24 mouse cellular contexts compared by ENCODE assay signal in genomic region chr8:60649081-60649480, GRCm38 (mm10). TPM values are rescaled to one million over a fixed set of nuclear protein-coding genes. Genes with fewer than 3 reads are reported as not detected.
DNase-seq lines count a peak whose midpoint lies in the region; ATAC-seq lines count a peak whose summit lies in the region.
"Had no signal": no experiment of that assay in that cellular context is flagged by ENCODE, and none has a peak within 500 bp of the region (broad histone marks: within the 10 kb centered on the region; RNA-seq: fewer than 3 reads in every experiment).

No protein-coding gene starts in this region.

- WGBS in kidney, embryonic 15.5 days, result 53% methylated on average over 1 of the region's 1 CpGs

- no peak overlapping the region for H3K4me2 ChIP-seq in kidney, embryonic 15.5 days
- H3K4me2 ChIP-seq: embryonic facial prominence, embryonic 15.5 days; heart, embryonic 11.5 days; heart, embryonic 15.5 days; hindbrain, embryonic 13.5 days had no signal

- H3K36me3 ChIP-seq in kidney, embryonic 15.5 days, result no peaks in the 10 kb centered on the region
- H3K36me3 ChIP-seq: embryonic facial prominence, embryonic 15.5 days; forebrain, embryonic 10.5 days; heart, embryonic 15.5 days; hindbrain, embryonic 13.5 days had no signal

- no peak overlapping the region for H3K9ac ChIP-seq in kidney, embryonic 15.5 days
- H3K9ac ChIP-seq: embryonic facial prominence, embryonic 15.5 days; heart, embryonic 15.5 days; hindbrain, embryonic 13.5 days had no signal

- peak; percentile 40; the same call in 1 of the 2 replicates for ATAC-seq in kidney, embryonic 15.5 days (replicated peaks; ENCODE audit: low FRiP score)
- ATAC-seq in cerebellum, adult (ENCODE audit: insufficient number of reproducible peaks, low FRiP score, low TSS enrichment), result no peak
- no peak for ATAC-seq in monocyte, adult 5-6 weeks (replicated peaks; ENCODE audit: insufficient number of reproducible peaks, low FRiP score, low TSS enrichment, poor library complexity, severe bottlenecking)
- ATAC-seq: forebrain, embryonic 14.5 days; hindbrain, postnatal 0 days had no signal

- no peaks in the 10 kb centered on the region for H3K4me1 ChIP-seq in kidney, embryonic 15.5 days
- H3K4me1 ChIP-seq: embryonic facial prominence, embryonic 15.5 days; forebrain, embryonic 10.5 days; heart, embryonic 15.5 days; hindbrain, embryonic 13.5 days had no signal

- H3K27ac ChIP-seq in kidney, embryonic 15.5 days, result no peak overlapping the region
- H3K27ac ChIP-seq: embryonic facial prominence, embryonic 15.5 days; forebrain, embryonic 10.5 days; heart, adult 2 months; heart, embryonic 15.5 days; hindbrain, embryonic 13.5 days; hindbrain, postnatal 0 days had no signal

- H3K27me3 ChIP-seq in kidney, embryonic 15.5 days, result no peaks in the 10 kb centered on the region
- H3K27me3 ChIP-seq: embryonic facial prominence, embryonic 15.5 days; heart, embryonic 15.5 days; hindbrain, embryonic 13.5 days had no signal

- DNase-seq in kidney, adult 8-10 months, result no peak
- DNase-seq in 3T3-L1 (ENCODE audit: low read depth, low spot score), result peak; percentile 79
- peak; percentile 91 for DNase-seq in Muller cell, postnatal 12 days (ENCODE audit: inconsistent ontology term)
- DNase-seq in urinary bladder, postnatal 4 days (ENCODE audit: low spot score in 2 of 2), result no peak
- DNase-seq: adrenal gland, postnatal 14 days; B cell, adult 2 months; cerebellum, adult 2 months; cerebellum, postnatal 10 days; embryo, embryonic 11 days; gastrocnemius, postnatal 36 days; heart, adult 2 months; heart, postnatal 14 days had no signal

- no peaks in the 10 kb centered on the region for H3K9me3 ChIP-seq in kidney, embryonic 15.5 days (replicated peaks)
- H3K9me3 ChIP-seq: embryonic facial prominence, embryonic 15.5 days; forebrain, embryonic 10.5 days; heart, embryonic 15.5 days; hindbrain, embryonic 13.5 days had no signal

- no peak overlapping the region for H3K4me3 ChIP-seq in kidney, embryonic 15.5 days (replicated peaks)
- H3K4me3 ChIP-seq: embryonic facial prominence, embryonic 15.5 days; erythroblast, embryonic 14.5 days; forebrain, embryonic 10.5 days; heart, adult 2 months; heart, embryonic 15.5 days; hindbrain, embryonic 13.5 days had no signal

RNA-seq across cellular contexts. Expression of gene Mfap3l, which starts 16.5 kb away (rescaled TPM):
- polyA plus RNA-seq in kidney, embryonic 15.5 days (2015; fragmentation: Nextera tagmentation; extraction: Ambion mirVana), result 4.3 and 4.5 TPM in 2 replicates
- total RNA-seq in monocyte, adult 5-6 weeks (2017), result 1.9 to 6.8 TPM (median 2.4 TPM) in 3 replicates
- total RNA-seq: MEL had no signal
- polyA plus RNA-seq: erythroblast, embryonic 14.5 days had no signal

Comparison
In these comparisons a context has a peak if more than half of its experiments do, and no peak if none do; other contexts are left out.
1. DNase-seq: peak in 3T3-L1 (single experiment) and Muller cell, postnatal 12 days (single experiment); none in kidney, adult 8-10 months (0 of 2) and urinary bladder, postnatal 4 days (0 of 2).